Comparison of ENCODE assay signal across 28 mouse cellular contexts in genomic region chr2:72467604-72468003, GRCm38 (mm10). TPM values are rescaled to one million over a fixed set of nuclear protein-coding genes. Genes with fewer than 3 reads are reported as not detected.
DNase-seq lines count a peak whose midpoint lies in the region; ATAC-seq and TF ChIP-seq lines count a peak whose summit lies in the region.
"Had no signal": no experiment of that assay in that cellular context is flagged by ENCODE, and none has a peak within 500 bp of the region (broad histone marks: within the 10 kb centered on the region; RNA-seq: fewer than 3 reads in every experiment).

No protein-coding gene starts in this region.

- H3K27me3 ChIP-seq in intestine, embryonic 14.5 days (replicated peaks; ENCODE audit: control insufficient read depth, insufficient read depth, low read length): no peaks in the 10 kb centered on the region
- H3K27me3 ChIP-seq in intestine, postnatal 0 days (replicated peaks; ENCODE audit: control insufficient read depth, insufficient read depth, low read length): no peaks in the 10 kb centered on the region
- no peaks in the 10 kb centered on the region for H3K27me3 ChIP-seq in kidney, embryonic 16.5 days (ENCODE audit: insufficient read depth, low read length)
- H3K27me3 ChIP-seq: embryonic facial prominence, embryonic 13.5 days; heart, embryonic 12.5 days; limb, embryonic 12.5 days; midbrain, embryonic 13.5 days; neural tube, embryonic 13.5 days had no signal

- no peak for DNase-seq in intestine, embryonic 14.5 days (ENCODE audit: low spot score)
- DNase-seq in kidney, postnatal 14 days: peak; percentile 39
- peak; percentile 22 for DNase-seq in lung, postnatal 36 days
- no peak for DNase-seq in lung, postnatal 25 days (ENCODE audit: low spot score)
- DNase-seq in left cerebral cortex, postnatal 25 days (ENCODE audit: low spot score in 2 of 2): no peak
- DNase-seq: adrenal gland, postnatal 14 days; cerebellum, adult 11 months; cerebellum, adult 9-10 months; embryo, embryonic 11 days; gastrocnemius, adult 2 months; gastrocnemius, postnatal 36 days; heart, adult 2 months; kidney, adult 8-10 months; layer of hippocampus, adult 9-11 months; right cerebral cortex, postnatal 4 days had no signal

- 52% methylated on average over 1 of the region's 1 CpGs for WGBS in intestine, embryonic 14.5 days
- 55% methylated on average over 1 of the region's 1 CpGs for WGBS in intestine, postnatal 0 days
- 72% methylated on average over 1 of the region's 1 CpGs for WGBS in kidney, embryonic 16.5 days

- TF ChIP-seq CTCF in intestine, postnatal 0 days (IDR thresholded peaks at IDR 0.05; ENCODE audit: low read depth): no peak

- H3K4me1 ChIP-seq in intestine, embryonic 14.5 days (replicated peaks; ENCODE audit: control insufficient read depth, insufficient read depth, low read length): peaks cover 3% of the 10 kb centered on the region; the same call in 1 of the 2 replicates
- H3K4me1 ChIP-seq in intestine, postnatal 0 days (replicated peaks; ENCODE audit: control insufficient read depth, insufficient read depth, low read length): 0 out of 2 replicates have a peak, but pooled peaks cover 4% of the 10 kb centered on the region
- H3K4me1 ChIP-seq in kidney, embryonic 16.5 days (ENCODE audit: insufficient read depth, low read length): peaks cover 8% of the 10 kb centered on the region; the same call in 1 of the 2 replicates
- H3K4me1 ChIP-seq: heart, embryonic 12.5 days; midbrain, embryonic 13.5 days; neural tube, embryonic 13.5 days had no signal

- no peaks in the 10 kb centered on the region for H3K36me3 ChIP-seq in intestine, embryonic 14.5 days (ENCODE audit: control insufficient read depth, insufficient read depth, low read length)
- no peaks in the 10 kb centered on the region for H3K36me3 ChIP-seq in intestine, postnatal 0 days (ENCODE audit: control insufficient read depth, insufficient read depth)
- no peaks in the 10 kb centered on the region for H3K36me3 ChIP-seq in kidney, embryonic 16.5 days (ENCODE audit: insufficient read depth, low read length)
- H3K36me3 ChIP-seq: embryonic facial prominence, embryonic 13.5 days; heart, embryonic 12.5 days; limb, embryonic 12.5 days; midbrain, embryonic 13.5 days; neural tube, embryonic 13.5 days had no signal

- H3K9ac ChIP-seq in intestine, embryonic 14.5 days (ENCODE audit: low read length): no peak overlapping the region
- no peak overlapping the region for H3K9ac ChIP-seq in intestine, postnatal 0 days (ENCODE audit: low read depth, low read length)
- H3K9ac ChIP-seq in kidney, embryonic 16.5 days (replicated peaks; ENCODE audit: low read length): no peak overlapping the region
- H3K9ac ChIP-seq: embryonic facial prominence, embryonic 13.5 days; heart, embryonic 12.5 days; limb, embryonic 12.5 days; midbrain, embryonic 13.5 days; neural tube, embryonic 13.5 days had no signal

- H3K9me3 ChIP-seq in intestine, embryonic 14.5 days (ENCODE audit: control insufficient read depth, low read length): 0 out of 2 replicates have a peak, but pooled peaks cover 3% of the 10 kb centered on the region
- H3K9me3 ChIP-seq in intestine, postnatal 0 days (ENCODE audit: control insufficient read depth): no peaks in the 10 kb centered on the region
- H3K9me3 ChIP-seq in kidney, embryonic 16.5 days (ENCODE audit: low read length): no peaks in the 10 kb centered on the region
- H3K9me3 ChIP-seq: limb, embryonic 12.5 days; midbrain, embryonic 13.5 days; neural tube, embryonic 13.5 days had no signal

- H3K27ac ChIP-seq in intestine, embryonic 14.5 days (ENCODE audit: low read depth): peak overlapping the region; percentile 5; the same call in 1 of the 2 replicates
- H3K27ac ChIP-seq in intestine, postnatal 0 days (ENCODE audit: low read depth, low read length): no peak overlapping the region
- no peak overlapping the region for H3K27ac ChIP-seq in kidney, embryonic 16.5 days (ENCODE audit: low read length)
- H3K27ac ChIP-seq: embryonic facial prominence, embryonic 13.5 days; gastrocnemius, adult 2 months; heart, adult 2 months; limb, embryonic 12.5 days; macrophage; midbrain, embryonic 13.5 days; neural tube, embryonic 13.5 days had no signal

- intact Hi-C loops in left cerebral cortex, postnatal 25 days (cut with DNase I): no loop called here

- H3K4me3 ChIP-seq in intestine, embryonic 14.5 days (ENCODE audit: low read depth, low read length): no peak overlapping the region
- no peak overlapping the region for H3K4me3 ChIP-seq in intestine, postnatal 0 days (ENCODE audit: low read depth, low read length)
- no peak overlapping the region for H3K4me3 ChIP-seq in kidney, embryonic 16.5 days (ENCODE audit: low read length)
- H3K4me3 ChIP-seq: embryonic facial prominence, embryonic 13.5 days; erythroblast, embryonic 14.5 days; gastrocnemius, adult 2 months; heart, adult 2 months; heart, embryonic 12.5 days; limb, embryonic 12.5 days; midbrain, embryonic 13.5 days; neural tube, embryonic 13.5 days had no signal

- ATAC-seq in intestine, embryonic 14.5 days (replicated peaks; ENCODE audit: low FRiP score, low TSS enrichment, low read depth): no peak
- ATAC-seq in intestine, postnatal 0 days: no peak
- ATAC-seq in kidney, embryonic 16.5 days (ENCODE audit: low FRiP score, low TSS enrichment): no peak
- ATAC-seq: CD4-positive, CD25-positive, alpha-beta regulatory T cell, adult 4 months; forebrain, embryonic 16.5 days; hindbrain, embryonic 16.5 days; midbrain, embryonic 13.5 days had no signal

- no peak overlapping the region for H3K4me2 ChIP-seq in intestine, embryonic 14.5 days (ENCODE audit: low read length)
- H3K4me2 ChIP-seq in intestine, postnatal 0 days (replicated peaks; ENCODE audit: low read depth): no peak overlapping the region
- H3K4me2 ChIP-seq in kidney, embryonic 16.5 days (replicated peaks; ENCODE audit: low read depth, low read length): no peak overlapping the region
- H3K4me2 ChIP-seq: embryonic facial prominence, embryonic 13.5 days; heart, embryonic 12.5 days; limb, embryonic 12.5 days; liver, embryonic 11.5 days; midbrain, embryonic 13.5 days; neural tube, embryonic 13.5 days had no signal

RNA-seq across cellular contexts. Expression of gene Cdca7, which starts 8.4 kb away (rescaled TPM):
- 162 and 181 TPM in 2 replicates for polyA plus RNA-seq in intestine, embryonic 14.5 days (2014; fragmentation: Nextera tagmentation; extraction: Ambion mirVana)
- polyA plus RNA-seq in intestine, postnatal 0 days (2015; fragmentation: Nextera tagmentation; extraction: Ambion mirVana): 32.5 and 33.4 TPM in 2 replicates
- 159 and 165 TPM in 2 replicates for polyA plus RNA-seq in kidney, embryonic 16.5 days (2015; fragmentation: Nextera tagmentation; extraction: Ambion mirVana)
- 1 to 10 TPM; 3.4 to 5.0 TPM for total RNA-seq in left cerebral cortex, postnatal 25 days (2021)

Comparison
In these comparisons a context has a peak if more than half of its experiments do, and no peak if none do; other contexts are left out.
1. DNase-seq: peak in kidney, postnatal 14 days (single experiment) and lung, postnatal 36 days (single experiment); none in intestine, embryonic 14.5 days (single experiment), lung, postnatal 25 days (single experiment) and left cerebral cortex, postnatal 25 days (0 of 2).